Mouse (Mus musculus): Measurements from ENCODE around the gene Trappc3.

The Trappc3 gene

GRCm38 (mm10) chr4:126277906-126278564 is 15.9 kb downstream of the Trappc3 start:
- CTCF ChIA-PET: interaction anchor here (0.6 to 1.5 kb wide), 4 partner anchors 16 to 116 kb away, joined by 3 to 6 read pairs (median 4); partner anchors contain the start of gene Map7d1

GRCm38 (mm10) chr4:126278565-126278915 is 16.4 kb downstream of the Trappc3 start:
- CTCF ChIA-PET: interaction anchor here (1.5 kb wide), 1 partner anchor 23 kb away, joined by 5 read pairs; the partner anchor contains the start of gene Map7d1

- CTCF ChIA-PET: interaction anchor here (1.5 kb wide), 1 partner anchor 24 kb away, joined by 5 read pairs; the partner anchor contains the start of gene Map7d1
Measured at GRCm38 (mm10) chr4:126278961-126279360, 16.8 kb downstream of the Trappc3 start.

- CTCF ChIA-PET: no interaction called here
Measured at GRCm38 (mm10) chr4:126281706-126282105, 19.6 kb downstream of the Trappc3 start.

GRCm38 (mm10) chr4:126283582-126283981 is 21.5 kb downstream of the Trappc3 start:
- CTCF ChIA-PET: no interaction called here

- CTCF ChIA-PET: no interaction called here
Measured at GRCm38 (mm10) chr4:126286492-126286891, 24.4 kb downstream of the Trappc3 start, which contains the start of gene Col8a2. Col8a2 (plus strand) TSS chr4:126286793.

GRCm38 (mm10) chr4:126287302-126287995 is 25.3 kb downstream of the Trappc3 start:
- CTCF ChIA-PET: interaction anchor here (0.7 kb wide), 1 partner anchor 1186 kb away, joined by 11 read pairs; no protein-coding TSS in a partner anchor

GRCm38 (mm10) chr4:126288085-126288666 is 26.1 kb downstream of the Trappc3 start:
- CTCF ChIA-PET: interaction anchor here (0.7 kb wide), 1 partner anchor 1187 kb away, joined by 11 read pairs; no protein-coding TSS in a partner anchor

GRCm38 (mm10) chr4:126290314-126290713 is 28.2 kb downstream of the Trappc3 start:
- CTCF ChIA-PET: no interaction called here

- CTCF ChIA-PET: no interaction called here
Measured at GRCm38 (mm10) chr4:126291196-126291595, 29.1 kb downstream of the Trappc3 start.

GRCm38 (mm10) chr4:126295152-126295551 is 33.0 kb downstream of the Trappc3 start:
- CTCF ChIA-PET: no interaction called here

- CTCF ChIA-PET: no interaction called here
Measured at GRCm38 (mm10) chr4:126295937-126296336, 33.8 kb downstream of the Trappc3 start.

GRCm38 (mm10) chr4:126296617-126297101 is 34.5 kb downstream of the Trappc3 start:
- CTCF ChIA-PET: no interaction called here

- CTCF ChIA-PET: no interaction called here
Measured at GRCm38 (mm10) chr4:126300916-126301583, 38.9 kb downstream of the Trappc3 start.

- CTCF ChIA-PET: no interaction called here
Measured at GRCm38 (mm10) chr4:126301584-126302309, 39.6 kb downstream of the Trappc3 start.

GRCm38 (mm10) chr4:126303877-126304276 is 41.8 kb downstream of the Trappc3 start:
- CTCF ChIA-PET: no interaction called here

GRCm38 (mm10) chr4:126305428-126305827 is 43.3 kb downstream of the Trappc3 start:
- CTCF ChIA-PET: no interaction called here

- CTCF ChIA-PET: no interaction called here
Measured at GRCm38 (mm10) chr4:126306058-126306457, 43.9 kb downstream of the Trappc3 start.

- CTCF ChIA-PET: no interaction called here
Measured at GRCm38 (mm10) chr4:126306827-126307226, 44.7 kb downstream of the Trappc3 start.

- CTCF ChIA-PET: interaction anchor here (0.6 to 1.3 kb wide), 3 partner anchors 47 to 410 kb away, joined by 3 to 8 read pairs (median 3); partner anchors contain the start of gene Trappc3
Measured at GRCm38 (mm10) chr4:126309211-126309921, 47.2 kb downstream of the Trappc3 start.

All from spleen, embryonic (tissue).